Mouse (Mus musculus) limb, embryonic 15.5 days (tissue): ENCODE results near the gene Cavin1. TPM values are rescaled to one million over a fixed set of nuclear protein-coding genes. Genes with fewer than 3 reads are reported as not detected.
A peak's percentile ranks its signal among the peaks of the same experiment; 100 is the strongest.

ENCODE experiments used
- ATAC-seq: fragments of 200-750 bp; cut with Nextera tagmentation; 2 replicates; pipeline ENCODE4 v1.8.0; 2017; ENCODE audit warnings: low read depth, moderate TSS enrichment; ENCODE audit not compliant: insufficient number of reproducible peaks, low FRiP score, low TSS enrichment
- H3K27ac ChIP-seq: fragments of 300-500 bp; sonication (generic); 2 replicates; pipeline ENCODE4 v1.5.1; 2015; ENCODE audit warnings: moderate library complexity, mild to moderate bottlenecking, inconsistent platforms
- H3K27me3 ChIP-seq: fragments of 300-500 bp; sonication (generic); 2 replicates; pipeline ENCODE4 v1.6.1; 2015; ENCODE audit warnings: inconsistent platforms
- H3K36me3 ChIP-seq: fragments of 300-500 bp; sonication (generic); 2 replicates; pipeline ENCODE4 v1.6.1; 2015; ENCODE audit warnings: inconsistent platforms
- H3K4me1 ChIP-seq: fragments of 300-500 bp; sonication (generic); 2 replicates; pipeline ENCODE4 v1.6.1; 2015; ENCODE audit warnings: inconsistent platforms
- H3K4me2 ChIP-seq: fragments of 300-500 bp; sonication (generic); 2 replicates; pipeline ENCODE4 v1.6.1; 2015; ENCODE audit warnings: mild to moderate bottlenecking, inconsistent platforms
- H3K4me3 ChIP-seq: fragments of 300-500 bp; sonication (generic); 2 replicates; pipeline ENCODE4 v1.5.1; 2015; ENCODE audit warnings: mild to moderate bottlenecking, inconsistent platforms
- H3K9ac ChIP-seq: fragments of 300-500 bp; sonication (generic); 2 replicates; pipeline ENCODE4 v1.6.1; 2015; ENCODE audit warnings: inconsistent platforms
- H3K9me3 ChIP-seq: fragments of 300-500 bp; sonication (generic); 2 replicates; pipeline ENCODE4 v1.6.1; 2016; ENCODE audit warnings: inconsistent platforms
- WGBS: fragments of 180-500 bp; shearing (Covaris S2); methylation state at CpG from one replicate; pipeline ENCODE4 v1.1.7; 2015; 5-methylcytosine and 5-hydroxymethylcytosine counted together
- polyA plus RNA-seq: library from polyadenylated mRNA; unstranded; fragments of >200 nt; fragmentation: Nextera tagmentation; extraction: Ambion mirVana; gene quantifications from 2 replicates; pipeline ENCODE4 v1.2.1, GENCODE M21; 2015

Gene Cavin1
- polyA plus RNA-seq, 1 experiment from 2014 or later = 368 TPM

DNA sequence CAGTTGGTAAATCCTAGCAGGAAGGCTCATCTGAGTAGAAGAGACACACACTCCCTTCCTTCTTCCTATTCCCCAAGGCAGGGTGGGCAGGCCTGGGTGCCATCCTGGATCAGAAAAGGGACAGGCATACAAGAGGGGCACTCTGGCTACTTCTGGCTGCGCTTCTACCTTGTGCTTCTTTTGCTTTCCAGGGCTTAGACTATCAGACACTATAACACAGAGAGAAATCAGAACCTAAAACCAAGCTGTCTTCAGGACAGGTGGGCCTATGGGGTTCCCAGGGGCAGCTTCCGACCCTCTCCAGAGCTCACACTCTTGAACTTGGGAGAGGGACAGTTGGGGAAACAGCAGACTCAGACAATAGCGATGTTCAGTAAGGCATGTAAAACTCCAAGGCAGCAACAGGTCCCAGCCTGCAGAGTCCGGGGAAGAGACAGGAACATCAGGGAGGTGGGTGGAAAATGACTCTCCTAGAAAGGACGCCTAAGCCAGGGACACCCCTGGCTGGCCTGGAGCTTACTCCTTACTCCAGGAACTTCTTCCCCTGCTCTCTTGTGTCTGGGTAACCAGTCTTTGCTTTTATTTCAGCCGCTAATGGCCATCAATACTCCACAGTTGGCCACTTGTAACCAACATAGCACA, 5.7 kb downstream of the Cavin1 start:
- H3K4me3 ChIP-seq = no peak overlapping the region
- H3K27me3 ChIP-seq = no peaks in the 10 kb centered on the region; the same call in 1 of the 2 replicates
- peak overlapping the region; percentile 86; the same call in 1 of the 2 replicates for H3K27ac ChIP-seq
- 0 out of 2 replicates have a peak, but pooled peaks cover 9% of the 10 kb centered on the region for H3K36me3 ChIP-seq
- WGBS = 65% methylated on average over 6 of the region's 6 CpGs
- no peak for ATAC-seq
- H3K9ac ChIP-seq = no peak overlapping the region
- H3K4me1 ChIP-seq = peaks cover 80% of the 10 kb centered on the region
- H3K9me3 ChIP-seq = no peaks in the 10 kb centered on the region
- H3K4me2 ChIP-seq = no peak overlapping the region

DNA sequence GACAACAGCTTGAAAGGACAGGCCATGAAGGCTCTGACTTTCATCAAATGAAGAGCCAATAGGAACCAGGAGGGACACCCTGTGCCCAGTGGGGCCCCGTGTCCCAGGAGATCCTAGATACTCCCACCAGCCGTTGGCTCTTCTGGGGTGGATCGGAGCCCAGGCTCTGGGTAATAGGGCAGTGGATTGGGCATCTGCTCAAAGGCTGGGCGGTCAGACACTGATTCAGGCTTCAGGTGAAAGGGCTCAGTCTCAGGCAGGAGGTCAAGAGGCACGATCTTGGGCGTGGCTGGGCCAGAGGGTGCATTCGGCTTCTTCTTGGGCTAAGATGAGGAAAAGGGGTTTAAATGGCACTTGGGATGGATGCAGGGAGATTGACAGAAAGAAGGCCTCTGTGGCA, 6.5 kb downstream of the Cavin1 start:
- H3K36me3 ChIP-seq = 0 out of 2 replicates have a peak, but pooled peaks cover 9% of the 10 kb centered on the region
- no peak overlapping the region for H3K9ac ChIP-seq
- no peak for ATAC-seq
- H3K9me3 ChIP-seq = no peaks in the 10 kb centered on the region
- peaks cover 86% of the 10 kb centered on the region for H3K4me1 ChIP-seq
- 84% methylated on average over 7 of the region's 7 CpGs for WGBS
- H3K4me3 ChIP-seq = no peak overlapping the region
- peaks cover 2% of the 10 kb centered on the region for H3K27me3 ChIP-seq
- H3K27ac ChIP-seq = peak overlapping the region; percentile 86
- H3K4me2 ChIP-seq = 0 out of 2 replicates have a peak overlapping the region, but pooled peaks have one; percentile 4

DNA sequence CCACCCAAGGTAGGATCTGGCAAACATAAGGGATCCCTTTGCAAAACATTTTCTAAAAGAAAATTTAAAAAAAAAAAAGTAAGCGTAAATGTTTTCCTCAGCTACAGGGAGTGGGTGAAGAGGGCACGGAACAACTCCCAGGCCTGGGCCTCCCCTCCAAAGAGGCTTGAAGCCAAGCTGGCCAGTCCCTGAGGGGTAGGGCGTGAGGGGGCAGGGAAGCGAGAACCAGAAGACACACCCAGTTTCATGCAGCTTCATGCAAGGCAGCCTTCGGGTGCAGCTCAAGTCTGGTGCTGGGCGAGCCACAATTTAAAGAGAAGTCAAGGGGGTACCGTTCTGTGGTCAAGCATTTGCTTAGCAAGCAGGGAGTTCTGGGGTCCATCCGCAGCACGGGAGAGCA, 7.0 kb downstream of the Cavin1 start:
- Histone ChIP-seq H3K9me3 (no peaks in the 10 kb centered on the region), H3K27ac (peak overlapping the region; percentile 86), H3K4me3 (no peak overlapping the region), H3K27me3 (peaks cover 7% of the 10 kb centered on the region), H3K9ac (no peak overlapping the region), H3K4me2 (peak overlapping the region; percentile 4; the same call in 1 of the 2 replicates), H3K4me1 (peaks cover 89% of the 10 kb centered on the region), H3K36me3 (peaks cover 14% of the 10 kb centered on the region)
- WGBS = 63% methylated on average over 9 of the region's 9 CpGs
- ATAC-seq = no peak

DNA sequence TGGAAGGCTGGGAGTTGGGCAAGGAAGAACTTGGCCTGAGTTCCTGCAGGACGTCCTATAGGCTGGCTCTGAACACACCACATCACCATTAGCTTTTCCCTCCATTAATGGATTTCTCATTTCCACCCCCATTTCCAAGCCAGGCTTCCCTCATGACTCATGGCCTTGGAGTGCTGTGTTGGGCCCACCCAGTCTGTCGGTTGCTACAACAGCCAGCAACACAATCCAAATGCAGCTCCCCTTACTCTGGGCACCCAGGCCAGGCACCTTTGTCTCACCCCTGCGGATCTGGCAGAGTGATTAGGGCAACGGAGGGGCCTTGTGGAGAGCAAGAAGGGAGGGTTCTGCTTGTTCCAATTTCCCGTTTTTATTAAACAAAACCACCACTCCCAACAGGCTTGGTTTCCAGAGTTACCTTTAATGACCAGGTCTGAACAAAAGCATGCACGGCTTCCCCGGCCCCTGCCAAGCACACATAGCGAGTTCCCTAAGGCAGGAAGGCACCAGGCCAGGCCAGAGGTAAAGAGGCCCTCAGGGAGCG, 8.2 kb downstream of the Cavin1 start:
- Histone ChIP-seq H3K27ac (peak overlapping the region; percentile 86), H3K4me3 (no peak overlapping the region), H3K27me3 (peaks cover 18% of the 10 kb centered on the region), H3K4me1 (peaks cover 82% of the 10 kb centered on the region), H3K9ac (no peak overlapping the region), H3K4me2 (0 out of 2 replicates have a peak overlapping the region, but pooled peaks have one; percentile 20), H3K9me3 (no peaks in the 10 kb centered on the region), H3K36me3 (peaks cover 23% of the 10 kb centered on the region)
- WGBS = 25% methylated on average over 9 of the region's 9 CpGs
- ATAC-seq = peak; percentile 76

DNA sequence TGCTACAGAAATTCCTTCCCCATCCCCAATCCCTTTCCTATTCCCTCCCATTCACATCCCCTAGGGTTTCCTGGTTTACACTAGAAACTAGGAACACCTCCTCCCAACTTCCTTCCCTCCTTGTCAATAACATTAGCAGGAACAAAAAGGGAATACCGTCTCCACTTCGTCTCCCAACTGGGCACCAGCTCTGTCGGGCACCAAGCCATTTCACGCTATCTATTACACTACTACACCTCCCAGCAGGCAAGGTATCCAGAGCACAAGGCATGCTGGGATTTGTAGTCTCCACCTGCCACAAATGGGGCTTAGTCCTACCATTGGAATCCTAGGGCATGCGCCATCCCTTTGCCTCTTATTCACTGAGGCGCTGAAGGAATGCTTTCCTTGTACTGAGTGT, 10.1 kb downstream of the Cavin1 start:
- Histone ChIP-seq H3K4me3 (no peak overlapping the region), H3K9ac (no peak overlapping the region), H3K36me3 (peaks cover 30% of the 10 kb centered on the region), H3K4me1 (peaks cover 70% of the 10 kb centered on the region), H3K27me3 (peaks cover 18% of the 10 kb centered on the region), H3K4me2 (no peak overlapping the region), H3K27ac (no peak overlapping the region), H3K9me3 (no peaks in the 10 kb centered on the region)
- ATAC-seq = 0 out of 2 replicates have a peak, but pooled peaks have one; percentile 44
- WGBS = 16% methylated on average over 6 of the region's 6 CpGs

DNA sequence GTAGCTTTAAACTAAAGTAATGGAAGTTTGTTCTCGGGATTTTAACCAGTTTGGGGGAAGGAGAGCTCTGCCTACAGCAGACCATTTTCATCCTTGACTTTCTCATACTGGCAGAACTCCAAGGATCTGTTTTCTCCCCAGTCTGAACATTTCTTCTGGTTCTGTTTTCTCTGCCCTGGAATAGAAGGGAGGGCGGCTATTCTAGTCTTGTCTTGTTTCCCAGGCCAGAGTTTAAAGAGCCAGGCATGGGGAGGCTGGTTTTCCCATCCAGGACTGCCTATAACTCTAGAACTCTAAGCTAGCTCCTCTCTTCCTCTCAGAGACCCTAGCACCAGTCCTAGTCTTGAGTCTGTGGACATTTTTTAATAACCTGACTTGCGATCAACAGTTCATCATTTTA, 10.9 kb downstream of the Cavin1 start:
- H3K27me3 ChIP-seq = peaks cover 18% of the 10 kb centered on the region
- WGBS = 25% methylated on average over 3 of the region's 3 CpGs
- H3K4me2 ChIP-seq = peak overlapping the region; percentile 31; the same call in 1 of the 2 replicates
- H3K4me3 ChIP-seq = no peak overlapping the region
- peaks cover 62% of the 10 kb centered on the region for H3K4me1 ChIP-seq
- H3K9me3 ChIP-seq = no peaks in the 10 kb centered on the region
- no peak for ATAC-seq
- H3K9ac ChIP-seq = no peak overlapping the region
- peaks cover 34% of the 10 kb centered on the region for H3K36me3 ChIP-seq
- 0 out of 2 replicates have a peak overlapping the region, but pooled peaks have one; percentile 12 for H3K27ac ChIP-seq

DNA sequence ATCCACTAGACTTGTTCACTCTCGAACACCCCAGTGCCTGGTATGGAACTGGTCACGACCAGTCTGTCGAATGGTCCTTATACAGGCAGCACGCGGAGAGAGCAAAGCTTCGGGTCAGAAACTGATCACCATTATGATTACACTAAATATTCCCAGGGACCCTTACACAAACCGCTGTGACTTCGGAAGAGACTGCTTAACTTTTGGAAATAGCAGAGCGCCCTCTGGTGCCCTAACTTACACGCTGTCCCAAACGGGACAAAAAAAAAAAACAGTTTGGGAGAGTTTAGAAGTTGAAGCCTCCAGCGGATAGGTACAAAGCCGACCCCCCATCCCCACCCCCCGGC, 11.2 kb downstream of the Cavin1 start:
- Histone ChIP-seq H3K9me3 (no peaks in the 10 kb centered on the region), H3K27ac (0 out of 2 replicates have a peak overlapping the region, but pooled peaks have one; percentile 12), H3K9ac (0 out of 2 replicates have a peak overlapping the region, but pooled peaks have one; percentile 5), H3K4me2 (peak overlapping the region; percentile 31; the same call in 1 of the 2 replicates), H3K4me3 (no peak overlapping the region), H3K36me3 (peaks cover 34% of the 10 kb centered on the region), H3K4me1 (peaks cover 58% of the 10 kb centered on the region), H3K27me3 (peaks cover 18% of the 10 kb centered on the region)
- no peak for ATAC-seq
- WGBS = 6% methylated on average over 14 of the region's 14 CpGs

DNA sequence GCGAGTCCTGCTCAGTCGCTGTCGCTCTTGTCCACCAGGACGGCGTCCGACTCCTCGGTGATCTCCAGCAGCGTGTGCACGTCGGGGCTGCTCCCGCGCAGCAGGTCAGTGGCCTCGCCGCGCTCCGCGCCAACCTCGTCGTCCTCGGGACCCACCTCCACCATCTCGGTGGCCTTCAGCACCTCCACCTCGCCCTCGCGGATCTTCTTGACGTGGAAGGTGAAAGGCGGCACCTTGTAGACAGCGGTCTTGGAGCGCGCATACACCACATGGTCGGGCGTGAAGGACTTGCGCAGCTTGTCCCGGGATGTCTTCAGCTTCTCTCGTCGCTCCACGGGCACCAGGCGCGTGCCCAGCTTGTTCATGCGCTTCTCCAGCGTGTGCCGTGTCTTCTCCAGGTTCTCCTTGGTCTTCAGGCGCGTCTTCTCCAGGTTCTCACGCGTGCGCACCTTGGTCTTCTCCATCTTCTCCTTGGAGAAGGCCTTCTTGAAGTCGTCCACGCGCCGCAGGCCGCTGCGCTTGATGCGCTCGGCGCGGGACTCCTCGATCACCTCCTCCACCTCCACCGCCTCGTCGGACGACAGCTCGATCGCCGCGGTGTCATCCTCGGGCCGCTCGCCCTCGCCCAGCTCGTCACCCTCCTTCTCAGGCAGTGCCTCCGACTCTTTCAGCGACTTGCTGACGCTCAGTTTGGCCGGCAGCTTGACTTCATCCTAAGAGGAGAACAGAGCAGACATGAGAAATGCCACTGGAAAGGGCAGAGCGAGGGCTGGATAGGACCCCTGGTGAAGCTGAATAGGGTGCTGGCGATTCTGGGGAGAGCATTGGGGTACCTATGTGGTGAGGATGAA, 11.8 kb downstream of the Cavin1 start:
- H3K4me3 ChIP-seq = no peak overlapping the region
- no peak overlapping the region for H3K27ac ChIP-seq
- peak overlapping the region; percentile 31; the same call in 1 of the 2 replicates for H3K4me2 ChIP-seq
- H3K4me1 ChIP-seq = peaks cover 53% of the 10 kb centered on the region
- peaks cover 30% of the 10 kb centered on the region for H3K36me3 ChIP-seq
- H3K27me3 ChIP-seq = peaks cover 18% of the 10 kb centered on the region
- H3K9me3 ChIP-seq = no peaks in the 10 kb centered on the region
- ATAC-seq = no peak
- H3K9ac ChIP-seq = 0 out of 2 replicates have a peak overlapping the region, but pooled peaks have one; percentile 5
- WGBS = 29% methylated on average over 76 of the region's 76 CpGs

DNA sequence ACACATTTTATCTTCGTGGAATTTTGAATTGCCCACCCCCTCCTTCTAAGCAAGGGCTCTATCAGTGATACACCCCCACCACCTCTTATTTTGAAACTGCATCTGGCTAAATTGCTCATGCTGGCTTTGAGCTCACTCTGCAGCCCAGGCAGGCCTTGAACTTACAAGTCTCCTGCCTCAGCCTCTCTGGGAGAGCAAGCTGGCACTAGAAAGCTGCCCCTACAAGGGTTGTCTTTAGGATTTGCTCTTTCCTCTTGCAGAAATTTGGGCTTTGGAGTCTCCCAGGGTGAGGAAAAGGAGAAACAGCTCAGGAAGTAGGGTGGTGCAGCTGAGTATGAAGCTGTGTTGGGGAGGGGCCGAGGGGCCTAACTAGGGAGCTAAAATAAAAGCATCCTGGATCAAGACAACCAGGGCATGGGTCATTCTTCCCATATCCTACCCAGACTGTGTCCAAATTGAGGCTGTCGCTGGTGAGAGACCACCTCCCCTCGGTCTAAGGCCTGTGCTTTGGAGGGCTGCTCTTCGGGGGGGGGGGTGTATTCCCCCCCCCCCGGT, 12.7 kb downstream of the Cavin1 start:
- H3K4me2 ChIP-seq = no peak overlapping the region
- ATAC-seq = no peak
- 59% methylated on average over 5 of the region's 6 CpGs for WGBS

DNA sequence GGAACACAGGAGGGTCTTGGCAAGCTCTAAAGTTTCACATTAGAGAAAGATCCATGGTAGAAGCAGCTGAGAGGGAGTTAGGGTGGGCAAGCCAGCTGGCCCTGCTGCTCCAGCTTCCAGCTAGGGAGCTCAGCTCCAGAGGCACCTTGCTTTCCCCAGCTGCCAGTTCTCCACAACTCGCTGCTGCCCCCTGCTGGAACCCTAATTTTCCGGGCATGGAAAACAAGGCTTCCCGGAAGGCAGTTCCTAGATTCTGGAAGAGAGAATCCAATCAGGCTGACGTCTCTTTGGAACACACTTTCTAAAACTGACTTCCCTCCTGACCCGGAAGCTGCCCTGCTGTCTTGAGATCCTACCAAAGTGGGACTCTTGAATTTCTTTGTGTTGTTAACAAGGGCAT, 13.4 kb downstream of the Cavin1 start:
- H3K4me3 ChIP-seq = no peak overlapping the region
- WGBS = 4% methylated on average over 5 of the region's 5 CpGs
- peaks cover 18% of the 10 kb centered on the region for H3K27me3 ChIP-seq
- no peaks in the 10 kb centered on the region for H3K9me3 ChIP-seq
- H3K4me1 ChIP-seq = peaks cover 37% of the 10 kb centered on the region
- no peak for ATAC-seq
- no peak overlapping the region for H3K4me2 ChIP-seq
- H3K36me3 ChIP-seq = peaks cover 30% of the 10 kb centered on the region
- no peak overlapping the region for H3K27ac ChIP-seq
- H3K9ac ChIP-seq = no peak overlapping the region

More for the DNA sequence above, 12.7 kb downstream of the Cavin1 start:
- Histone ChIP-seq H3K36me3 (peaks cover 30% of the 10 kb centered on the region), H3K27me3 (peaks cover 18% of the 10 kb centered on the region), H3K9me3 (no peaks in the 10 kb centered on the region), H3K4me3 (no peak overlapping the region), H3K4me1 (peaks cover 44% of the 10 kb centered on the region), H3K9ac (no peak overlapping the region), H3K27ac (no peak overlapping the region)

DNA sequence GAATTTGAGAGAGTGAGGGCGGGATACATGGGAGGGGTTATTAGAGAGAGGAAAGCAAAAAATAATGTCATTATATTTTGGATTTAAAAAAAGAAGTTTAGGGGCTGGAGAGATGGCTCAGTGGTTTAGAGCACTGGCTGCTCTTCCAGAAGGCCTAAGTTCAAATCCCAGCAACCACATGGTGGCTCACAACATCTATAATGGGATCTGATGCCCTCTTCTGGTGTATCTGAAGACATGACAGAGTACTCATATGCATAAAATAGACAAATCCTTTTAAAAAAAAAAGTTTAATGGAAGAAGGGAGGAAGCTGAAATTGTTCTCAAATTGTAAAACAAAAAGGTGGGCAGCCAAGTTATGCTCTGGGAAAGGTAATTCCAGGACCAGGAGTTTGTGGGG, 21.1 kb downstream of the Cavin1 start:
- WGBS = 97% methylated on average over 1 of the region's 1 CpGs
- no peaks in the 10 kb centered on the region for H3K9me3 ChIP-seq
- no peak for ATAC-seq
- no peak overlapping the region for H3K27ac ChIP-seq
- no peaks in the 10 kb centered on the region for H3K36me3 ChIP-seq
- no peaks in the 10 kb centered on the region for H3K4me1 ChIP-seq
- H3K4me2 ChIP-seq = no peak overlapping the region
- no peak overlapping the region for H3K9ac ChIP-seq
- H3K4me3 ChIP-seq = no peak overlapping the region
- no peaks in the 10 kb centered on the region for H3K27me3 ChIP-seq
